Mouse (Mus musculus): ENCODE measurements around the gene Socs7.

Gene Socs7

DNA sequence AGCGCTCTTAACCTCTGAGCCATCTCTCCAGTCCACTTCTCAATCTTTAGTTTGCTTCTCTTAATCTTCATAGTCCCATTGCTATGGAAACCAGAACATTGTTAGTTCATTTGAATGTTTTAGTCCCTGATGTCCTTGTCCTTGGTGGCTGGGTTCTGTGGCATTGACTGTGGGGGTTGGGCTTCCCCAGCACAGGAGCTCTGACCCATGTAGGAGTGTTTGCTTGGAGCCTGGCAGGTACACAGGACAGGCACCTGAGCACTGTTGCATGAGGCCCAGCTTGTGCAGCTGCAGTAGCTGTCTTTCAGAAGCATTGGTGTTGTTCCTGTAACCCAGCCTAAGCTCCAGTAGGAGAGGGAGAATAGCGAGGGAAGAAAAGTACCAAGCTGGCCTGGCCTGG, 25.5 kb downstream of the Socs7 start:
- no peak for DNase-seq (ENCODE audit: low read depth, low spot score)

GRCm38 (mm10) chr11:97389127-97389526, 26.8 kb downstream of the Socs7 start:
- DNase-seq (ENCODE audit: low read depth, low spot score): no peak

GRCm38 (mm10) chr11:97393658-97394057, 31.3 kb downstream of the Socs7 start:
- DNase-seq (ENCODE audit: low read depth, low spot score): peak; percentile 87

DNA sequence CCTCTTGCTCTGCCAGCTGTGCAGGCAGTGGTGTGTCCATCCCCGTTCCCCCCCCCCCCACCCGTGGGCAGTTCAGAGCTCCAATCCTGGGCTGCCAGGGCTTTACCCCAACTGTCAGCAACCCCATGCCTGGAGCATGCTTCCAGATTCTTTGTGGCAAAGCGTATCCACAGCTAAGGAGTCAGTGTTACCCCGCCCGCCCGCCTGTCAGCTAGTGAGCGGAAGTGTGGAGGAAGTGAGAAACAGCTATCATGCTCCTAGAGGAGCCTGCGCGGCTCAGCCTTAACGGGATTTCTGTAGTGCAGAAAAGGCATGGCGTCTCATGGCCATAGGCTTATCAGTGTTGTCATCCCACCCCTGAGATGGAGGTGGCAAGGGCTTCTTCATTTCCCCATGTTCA, 31.8 kb downstream of the Socs7 start:
- no peak for DNase-seq (ENCODE audit: low read depth, low spot score)

GRCm38 (mm10) chr11:97398506-97398905, 36.2 kb downstream of the Socs7 start:
- no peak for DNase-seq (ENCODE audit: low read depth, low spot score)

- DNase-seq (ENCODE audit: low read depth, low spot score): peak; percentile 94
These were observed 37.8 kb downstream of the Socs7 start for GRCm38 (mm10) chr11:97399958-97400710.

GRCm38 (mm10) chr11:97401082-97401481, 38.7 kb downstream of the Socs7 start:
- peak; percentile 70 for DNase-seq (ENCODE audit: low read depth, low spot score)

- no peak for DNase-seq (ENCODE audit: low read depth, low spot score)
These were observed 39.5 kb downstream of the Socs7 start for GRCm38 (mm10) chr11:97401686-97402435.

- no peak for DNase-seq (ENCODE audit: low read depth, low spot score)
These were observed 40.4 kb downstream of the Socs7 start for GRCm38 (mm10) chr11:97402746-97403145.

- DNase-seq (ENCODE audit: low read depth, low spot score): no peak
These were observed 41.3 kb downstream of the Socs7 start for GRCm38 (mm10) chr11:97403614-97404183.

DNA sequence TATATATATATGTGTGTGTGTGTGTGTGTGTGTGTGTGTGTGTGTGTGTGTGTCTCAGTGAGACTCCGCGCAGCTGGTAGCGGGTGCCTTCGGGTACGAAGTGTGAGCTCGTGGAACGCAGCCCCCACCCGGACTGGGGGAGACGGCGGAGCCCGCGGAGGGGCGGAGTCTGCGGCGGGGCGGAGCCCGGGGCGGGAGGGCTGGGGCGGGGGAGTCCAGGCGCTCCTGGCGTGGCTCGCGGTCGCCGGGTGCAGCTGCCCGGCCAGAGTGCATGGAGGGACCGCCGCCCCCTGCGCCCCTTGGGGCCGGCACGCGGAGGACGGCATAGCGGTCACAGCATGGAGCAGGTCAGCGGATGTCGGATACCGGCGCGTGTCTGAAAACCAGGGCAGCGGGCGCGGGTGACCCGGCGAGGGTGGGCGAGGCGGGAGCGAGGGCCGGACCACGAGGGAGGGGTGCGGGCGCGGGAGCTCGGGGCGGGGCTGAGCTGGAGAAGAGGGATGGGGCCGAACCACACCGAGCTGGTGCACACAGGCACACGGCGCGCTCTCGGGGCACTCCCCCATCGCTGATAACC, 41.9 kb downstream of the Socs7 start:
- peak; percentile 67 for DNase-seq (ENCODE audit: low read depth, low spot score)

- no peak for DNase-seq (ENCODE audit: low read depth, low spot score)
These were observed 42.4 kb downstream of the Socs7 start for GRCm38 (mm10) chr11:97404761-97405190.

GRCm38 (mm10) chr11:97406094-97406951, 44.0 kb downstream of the Socs7 start:
- no peak for DNase-seq (ENCODE audit: low read depth, low spot score)

DNA sequence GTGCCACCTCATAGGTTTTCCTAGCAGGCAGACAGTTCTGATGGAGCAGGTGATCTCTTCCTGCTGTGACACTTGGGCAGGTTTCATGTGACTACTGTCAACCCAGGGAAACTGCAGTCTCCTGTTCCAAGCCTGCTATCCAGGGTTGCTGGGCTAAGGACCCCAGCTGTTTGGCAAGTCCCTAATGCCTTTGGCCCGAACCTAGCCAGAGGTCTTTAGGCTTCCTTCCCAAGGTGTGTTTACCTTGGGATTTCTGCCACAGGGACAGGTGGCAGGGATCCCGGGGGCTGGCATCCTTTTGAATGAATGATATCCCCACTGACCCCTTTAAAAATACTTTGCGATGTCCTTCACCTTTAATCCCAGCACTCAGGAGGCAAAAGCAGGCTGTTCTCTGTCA, 45.1 kb downstream of the Socs7 start:
- no peak for DNase-seq (ENCODE audit: low read depth, low spot score)

DNA sequence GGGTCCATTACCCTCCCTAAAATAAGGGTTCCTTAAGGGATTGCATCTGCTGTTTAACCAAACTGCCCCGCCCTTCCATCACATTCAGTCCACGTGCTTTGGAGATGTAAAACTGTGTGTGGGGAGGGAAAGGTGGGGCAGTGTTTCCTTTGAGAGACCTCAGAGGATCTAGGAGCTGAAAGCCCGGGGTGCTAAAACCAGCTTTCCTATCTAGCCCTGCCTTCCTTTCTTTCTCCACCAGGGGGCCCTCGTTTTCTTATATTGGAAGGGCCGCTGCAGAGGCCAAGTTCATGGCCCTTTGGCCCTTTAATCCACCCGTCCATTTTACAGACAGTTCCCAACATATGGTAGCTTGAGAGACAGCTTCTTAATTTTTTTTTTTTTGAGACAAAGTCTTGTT, 45.8 kb downstream of the Socs7 start:
- peak; percentile 94 for DNase-seq (ENCODE audit: low read depth, low spot score)

GRCm38 (mm10) chr11:97410958-97411357, 48.6 kb downstream of the Socs7 start:
- no peak for DNase-seq (ENCODE audit: low read depth, low spot score)

- peak; percentile 95 for DNase-seq (ENCODE audit: low read depth, low spot score)
These were observed 49.8 kb downstream of the Socs7 start for GRCm38 (mm10) chr11:97412117-97412516.

- no peak for DNase-seq (ENCODE audit: low read depth, low spot score)
These were observed 50.5 kb downstream of the Socs7 start for GRCm38 (mm10) chr11:97412808-97413347.

DNA sequence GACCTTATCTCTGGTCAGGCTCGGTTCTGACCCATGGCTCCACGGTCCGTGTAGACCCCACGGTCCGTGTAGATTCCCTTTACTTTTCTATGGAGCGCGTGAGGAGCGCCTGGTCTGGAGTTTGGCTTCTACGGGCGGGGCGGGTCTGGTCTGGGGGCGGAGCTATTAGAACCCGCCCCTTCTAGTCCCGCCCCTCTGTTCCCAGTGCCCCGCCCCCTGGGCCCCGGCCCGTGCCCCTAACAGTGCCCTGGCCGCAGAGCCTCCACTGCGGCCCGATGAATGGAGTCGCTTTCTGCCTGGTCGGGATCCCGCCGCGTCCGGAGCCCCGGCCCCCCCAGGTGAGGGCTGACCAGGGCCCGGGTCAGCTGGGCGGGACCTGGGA, 53.0 kb downstream of the Socs7 start, which contains the start of gene Arhgap23:
Gene Arhgap23 (plus strand): TSS at position 204 of the 382 bp plus-strand sequence.
- DNase-seq (ENCODE audit: low read depth, low spot score): peak; percentile 87

- DNase-seq (ENCODE audit: low read depth, low spot score): peak; percentile 77
These were observed 53.6 kb downstream of the Socs7 start for GRCm38 (mm10) chr11:97415712-97416636.

Measured in ZHBTc4 (cell line).